Mouse (Mus musculus): Measurements from ENCODE around the gene Klk1b21.
A peak's percentile ranks its signal among the peaks of the same experiment; 100 is the strongest.
"Not testable (repeated sequence)": the region's sequence is repeated elsewhere in the genome, so short reads cannot be mapped to it uniquely, and the experiment has no call there.

Klk1b21 gene

DNA sequence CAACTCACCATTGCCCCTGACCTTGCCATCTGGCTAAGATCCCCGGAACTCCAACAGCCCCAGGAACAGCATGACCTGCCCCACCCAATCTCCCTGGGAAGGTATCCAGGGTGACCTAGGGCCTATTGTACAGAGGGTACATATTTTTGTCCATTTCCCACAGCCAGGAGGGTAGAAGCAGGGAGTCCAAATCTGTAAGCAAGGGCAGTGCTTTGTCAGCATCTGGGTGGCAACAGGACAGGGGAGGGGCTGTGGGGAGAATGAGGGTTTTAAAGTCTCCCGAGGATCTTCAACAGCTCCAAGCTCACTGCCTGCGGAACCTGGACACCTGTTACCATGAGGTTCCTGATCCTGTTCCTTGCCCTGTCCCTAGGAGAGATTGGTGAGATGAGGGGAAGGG lies at the start of gene Klk1b21:
Gene Klk1b21 (plus strand): TSS at position 301 of the 400 bp plus-strand sequence.
- DNase-seq (ENCODE audit: extremely low read depth, low read depth) = not testable (repeated sequence)

DNA sequence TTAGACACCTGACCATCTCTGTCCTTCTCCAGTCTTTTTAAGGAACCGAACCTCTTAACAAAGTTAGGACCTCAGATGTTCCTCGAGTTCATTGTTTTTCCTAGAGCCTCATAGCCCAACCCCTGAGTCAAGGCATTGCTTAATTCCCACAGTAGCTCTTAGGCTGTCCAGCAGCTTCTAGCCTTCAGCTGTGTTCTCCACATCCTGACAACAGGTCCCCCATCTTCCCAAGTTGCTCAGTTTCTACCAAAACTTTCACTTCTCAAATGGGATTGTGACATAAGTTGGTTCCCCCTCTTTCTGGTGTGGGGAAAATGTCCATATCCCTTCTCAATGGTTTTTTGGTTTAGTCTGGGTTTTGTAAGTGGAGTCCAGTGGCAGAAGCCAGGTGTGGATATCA lies 30.0 kb upstream of the Klk1b21 start:
- no peak for DNase-seq (ENCODE audit: extremely low read depth, low read depth)

DNA sequence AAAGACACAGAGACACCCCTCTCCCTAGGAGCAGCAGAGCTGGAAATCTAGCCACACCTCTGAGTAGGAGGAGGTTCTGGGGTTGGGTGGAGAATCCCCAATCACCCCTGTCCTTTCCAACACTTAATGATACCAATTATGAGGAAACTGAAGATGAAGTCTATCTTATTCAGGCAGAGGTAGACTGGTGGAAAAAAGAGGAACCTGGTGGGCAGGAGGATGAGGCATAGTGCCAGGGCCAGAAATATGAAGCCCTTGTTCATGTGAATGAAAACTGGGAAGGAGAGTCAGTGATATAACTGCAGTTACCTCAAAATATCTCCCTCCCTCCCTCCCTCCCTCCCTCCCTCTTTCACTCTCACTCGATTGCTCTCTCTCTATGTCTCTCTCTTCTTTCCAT lies 24.4 kb upstream of the Klk1b21 start:
- DNase-seq (ENCODE audit: extremely low read depth, low read depth) = peak; percentile 69

DNA sequence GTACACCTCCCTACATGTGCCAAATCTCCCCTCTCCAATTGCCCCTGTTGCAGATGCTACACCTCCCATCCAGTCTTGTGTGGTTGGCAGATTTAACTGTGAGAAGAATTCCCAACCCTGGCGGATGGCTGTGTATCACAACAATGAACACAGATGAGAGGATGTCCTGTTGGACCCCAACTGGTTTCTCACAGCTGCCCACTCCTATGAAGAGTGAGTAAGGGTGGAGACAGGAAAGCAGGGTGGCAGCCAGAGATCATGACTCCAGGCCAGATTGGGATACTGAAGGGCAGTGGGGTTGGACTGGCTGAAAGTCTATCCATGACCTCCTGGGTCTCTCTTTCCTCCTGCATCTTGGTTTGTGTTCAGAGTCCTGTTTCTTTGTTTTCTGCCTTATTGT lies 6.0 kb upstream of the Klk1b21 start:
- DNase-seq (ENCODE audit: extremely low read depth, low read depth) = no peak

DNA sequence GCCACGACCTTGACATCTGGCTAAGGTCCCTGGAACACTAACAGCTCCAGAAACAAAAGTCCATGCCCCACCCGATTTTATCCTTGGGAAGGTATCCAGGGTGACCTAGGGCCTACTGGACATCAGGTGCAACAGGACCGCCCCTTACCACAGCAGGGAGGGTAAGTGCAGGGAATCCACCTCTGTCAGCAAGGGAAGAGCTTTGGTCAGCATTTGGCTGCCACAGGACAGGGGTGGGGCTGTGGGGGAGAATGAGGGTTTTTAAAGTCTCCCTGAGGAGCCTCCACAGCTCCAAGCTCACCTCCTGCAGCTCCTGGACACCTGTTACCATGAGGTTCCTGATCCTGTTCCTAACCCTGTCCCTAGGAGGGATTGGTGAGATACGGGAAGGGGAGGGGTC lies 10.2 kb downstream of the Klk1b21 start, which contains the start of gene Klk1b22:
Gene Klk1b22 (plus strand): TSS at position 301 of the 400 bp plus-strand sequence.
- DNase-seq (ENCODE audit: extremely low read depth, low read depth) = no peak

DNA sequence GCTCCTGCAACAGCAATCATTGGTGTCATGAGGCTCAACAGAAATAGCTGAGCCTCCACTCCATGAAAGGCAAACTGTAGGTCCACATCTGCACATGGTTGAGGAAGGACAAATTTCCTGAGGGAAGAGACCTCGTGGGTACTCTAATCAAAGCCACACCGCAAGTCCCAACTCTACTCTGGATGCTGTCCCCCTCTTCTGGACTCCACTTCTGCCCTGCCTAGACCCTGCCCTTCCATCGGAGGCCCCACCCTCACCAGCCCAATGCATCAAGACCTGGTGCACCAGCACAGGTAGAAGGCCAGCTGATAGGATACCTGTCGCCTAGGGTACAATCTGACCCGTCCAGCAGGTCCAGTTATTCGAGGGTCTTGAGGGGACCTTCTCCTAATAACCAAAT lies 21.3 kb downstream of the Klk1b21 start:
- DNase-seq (ENCODE audit: extremely low read depth, low read depth) = no peak

DNA sequence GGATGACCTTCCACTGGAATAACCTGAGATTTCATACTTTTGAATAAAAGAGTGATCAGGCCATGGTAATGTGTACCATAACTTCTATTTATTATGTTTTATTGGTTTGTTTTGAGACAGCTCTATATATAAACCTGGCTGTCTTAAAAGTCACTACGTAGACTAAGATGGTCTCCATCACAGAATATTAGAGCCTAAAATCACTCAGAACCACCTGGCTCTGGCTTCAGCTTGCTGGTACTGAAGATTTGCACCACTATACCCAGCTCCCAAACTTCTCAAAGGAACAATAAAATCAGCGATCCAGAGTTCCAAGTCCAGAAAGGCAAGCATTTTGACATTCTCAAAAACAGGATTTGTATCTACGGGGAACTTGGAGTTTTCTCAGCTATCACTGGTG lies 34.3 kb downstream of the Klk1b21 start, which contains the start of gene Klk1b16:
Gene Klk1b16 (plus strand): TSS at position 301 of the 400 bp plus-strand sequence.
- no peak for DNase-seq (ENCODE audit: extremely low read depth, low read depth)
